In the genomic region with DNA sequence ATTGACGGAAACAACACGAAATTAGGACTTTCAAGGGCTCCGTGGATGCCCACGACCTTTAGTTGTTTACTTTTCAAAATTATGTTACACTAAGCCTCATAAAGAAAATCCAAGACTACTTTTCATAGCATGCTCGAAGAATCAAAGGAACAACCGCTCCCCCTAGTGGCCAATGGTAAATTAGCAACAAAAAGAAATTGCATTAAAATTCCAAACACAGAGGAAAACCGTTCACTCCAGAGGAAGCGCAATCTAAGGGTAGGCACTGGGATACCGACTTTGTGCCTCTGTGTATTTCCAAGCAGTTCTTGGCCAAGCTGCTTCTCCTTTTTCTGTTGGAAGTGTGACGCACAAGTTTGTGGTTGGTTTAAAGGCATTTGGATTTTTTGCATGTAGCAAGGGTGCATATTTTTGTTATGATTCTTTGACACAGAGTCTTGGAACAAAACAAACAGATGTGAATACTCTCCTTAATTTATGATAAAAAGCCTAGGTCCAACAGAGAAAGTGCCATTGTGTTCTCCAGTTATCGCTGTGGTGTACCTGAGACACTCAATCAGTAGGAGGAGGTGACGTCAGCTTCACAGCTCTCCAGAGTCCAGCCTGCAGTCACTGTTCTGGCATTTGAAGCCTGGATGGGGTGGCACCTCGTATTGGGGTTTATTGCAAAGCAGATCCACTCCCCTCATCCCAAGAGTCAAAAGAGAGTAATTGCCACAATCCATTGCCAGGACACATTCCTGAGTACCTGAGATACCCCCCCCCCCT, we compare ENCODE assay signal across 8 mouse cellular contexts.
DNase-seq lines count a peak whose midpoint lies in the region; ATAC-seq and TF ChIP-seq lines count a peak whose summit lies in the region.

No protein-coding gene starts in this region.

- no peak overlapping the region for H3K4me3 ChIP-seq in gastrocnemius, adult 2 months
- no peak overlapping the region for H3K4me3 ChIP-seq in forebrain, embryonic 11.5 days (ENCODE audit: low read depth, low read length)
- no peak overlapping the region for H3K4me3 ChIP-seq in kidney, postnatal 0 days (replicated peaks; ENCODE audit: low read depth, low read length)

- peak overlapping the region; percentile 16; the same call in 1 of the 2 replicates for H3K27ac ChIP-seq in gastrocnemius, adult 2 months
- no peak overlapping the region for H3K27ac ChIP-seq in forebrain, embryonic 11.5 days (ENCODE audit: low read depth, low read length)
- H3K27ac ChIP-seq in kidney, postnatal 0 days, result no peak overlapping the region

- no peaks in the 10 kb centered on the region for H3K27me3 ChIP-seq in forebrain, embryonic 11.5 days (ENCODE audit: control insufficient read depth, insufficient read depth, low read length)
- H3K27me3 ChIP-seq in kidney, postnatal 0 days (ENCODE audit: insufficient read depth, low read length), result no peaks in the 10 kb centered on the region

- H3K4me2 ChIP-seq in forebrain, embryonic 11.5 days (ENCODE audit: low read depth, low read length, severe bottlenecking), result no peak overlapping the region
- H3K4me2 ChIP-seq in kidney, postnatal 0 days (ENCODE audit: low read length), result no peak overlapping the region

- TF ChIP-seq CTCF in gastrocnemius, adult 2 months (IDR thresholded peaks at IDR 0.05), result peak; percentile 80
- TF ChIP-seq CTCF in kidney, postnatal 0 days (IDR thresholded peaks at IDR 0.05; ENCODE audit: low read depth), result peak; percentile 95

- H3K9me3 ChIP-seq in forebrain, embryonic 11.5 days (ENCODE audit: control insufficient read depth, low read length), result no peaks in the 10 kb centered on the region
- H3K9me3 ChIP-seq in kidney, postnatal 0 days (replicated peaks; ENCODE audit: low read length), result no peaks in the 10 kb centered on the region

- 0 out of 2 replicates have a peak, but pooled peaks have one; percentile 46 for ATAC-seq in forebrain, embryonic 11.5 days (replicated peaks; ENCODE audit: low FRiP score)
- ATAC-seq in kidney, postnatal 0 days (replicated peaks; ENCODE audit: low FRiP score, low read depth), result no peak

- H3K9ac ChIP-seq in forebrain, embryonic 11.5 days (ENCODE audit: low read length), result no peak overlapping the region
- H3K9ac ChIP-seq in kidney, postnatal 0 days (ENCODE audit: low read depth, low read length), result no peak overlapping the region

- no peak for DNase-seq in gastrocnemius, adult 2 months
- DNase-seq in gastrocnemius, postnatal 14 days, result no peak
- peak; percentile 49 for DNase-seq in 3134 (ENCODE audit: extremely low read depth, insufficient read length, low spot score)
- peak; percentile 23 to 49 for DNase-seq in adrenal gland, postnatal 36 days
- no peak for DNase-seq in forebrain, embryonic 11.5 days (ENCODE audit: low spot score)
- peak; percentile 87 for DNase-seq in kidney, postnatal 0 days (ENCODE audit: low spot score)
- DNase-seq in lung, postnatal 36 days, result peak; percentile 80
- peak; percentile 36 for DNase-seq in thymus, postnatal 14 days

- intact Hi-C loops in gastrocnemius, adult 2 months (cut with DNase I), result loop anchor here (1.0 to 5.0 kb wide), 2 partner anchors 118 to 203 kb away; no protein-coding TSS in a partner anchor
- intact Hi-C loops in gastrocnemius, postnatal 14 days (cut with DNase I; ENCODE audit: low total_unique reads), result loop anchor here (5.0 to 10.0 kb wide), 3 partner anchors 142 to 280 kb away; no protein-coding TSS in a partner anchor

- no peaks in the 10 kb centered on the region for H3K36me3 ChIP-seq in forebrain, embryonic 11.5 days (ENCODE audit: control insufficient read depth, insufficient read depth, low read length)
- H3K36me3 ChIP-seq in kidney, postnatal 0 days (ENCODE audit: insufficient read depth, low read length), result no peaks in the 10 kb centered on the region

- H3K4me1 ChIP-seq in forebrain, embryonic 11.5 days (replicated peaks; ENCODE audit: control insufficient read depth, insufficient read depth, low read length), result no peaks in the 10 kb centered on the region
- peaks cover 6% of the 10 kb centered on the region for H3K4me1 ChIP-seq in kidney, postnatal 0 days (replicated peaks; ENCODE audit: insufficient read depth, low read length)

- 24% methylated on average over 13 of the region's 13 CpGs for WGBS in forebrain, embryonic 11.5 days
- WGBS in kidney, postnatal 0 days, result 16% methylated on average over 13 of the region's 13 CpGs

Comparison
In these comparisons a context has a peak if more than half of its experiments do, and no peak if none do; other contexts are left out.
1. DNase-seq: peak in 3134 (single experiment), adrenal gland, postnatal 36 days (2 of 2), kidney, postnatal 0 days (single experiment), lung, postnatal 36 days (single experiment) and thymus, postnatal 14 days (single experiment); none in gastrocnemius, adult 2 months (single experiment), gastrocnemius, postnatal 14 days (single experiment) and forebrain, embryonic 11.5 days (single experiment).